Mouse (Mus musculus): ENCODE measurements around the gene Ets1.

Gene Ets1

DNA sequence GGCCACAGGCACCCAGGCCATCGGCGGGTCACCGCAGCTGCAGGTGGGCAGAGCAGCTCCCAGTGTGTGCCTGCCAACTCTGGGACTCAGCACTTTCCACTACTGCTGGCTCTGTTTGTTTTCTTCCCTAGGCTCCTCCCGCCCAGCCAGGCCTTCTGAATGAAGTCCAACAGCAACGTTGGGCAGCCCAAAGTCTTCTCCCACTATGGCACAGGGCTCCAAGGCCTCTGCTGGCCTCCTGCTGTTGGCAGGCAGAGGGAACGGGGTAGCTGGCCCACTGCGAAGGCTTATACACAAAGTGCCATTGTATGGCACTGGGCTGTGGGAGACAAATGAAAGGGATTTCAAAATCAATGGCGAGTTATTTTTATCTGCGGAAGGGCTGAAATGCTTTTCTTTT lies 128.4 kb downstream of the Ets1 start:
- DNase-seq (ENCODE audit: low spot score), result no peak

DNA sequence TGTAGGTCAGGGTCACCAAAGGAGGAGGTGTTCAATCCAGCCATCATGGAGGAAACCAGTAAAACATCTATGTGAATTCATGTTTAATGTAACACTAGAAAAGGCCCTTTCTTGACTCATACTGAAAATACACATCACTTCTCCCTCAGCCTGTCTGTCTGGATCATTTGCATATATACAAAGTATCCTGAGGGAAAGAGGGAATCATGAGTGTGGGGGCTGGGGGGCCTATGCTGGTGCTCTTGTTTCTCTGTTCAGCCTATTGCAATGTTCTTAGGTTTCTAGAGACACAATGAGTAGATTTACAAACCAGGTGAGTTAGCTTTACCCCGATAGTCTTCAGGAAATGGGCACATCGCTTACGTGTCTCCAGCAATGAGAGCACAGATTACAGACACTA lies 129.1 kb downstream of the Ets1 start:
- DNase-seq (ENCODE audit: low spot score), result no peak

GRCm38 (mm10) chr9:32778866-32779265 lies 142.8 kb downstream of the Ets1 start:
- no peak for DNase-seq (ENCODE audit: low spot score)

GRCm38 (mm10) chr9:32782391-32783092 lies 146.5 kb downstream of the Ets1 start:
- no peak for DNase-seq (ENCODE audit: low spot score)

- peak; percentile 7 for DNase-seq (ENCODE audit: low spot score)
These were observed 151.1 kb downstream of the Ets1 start for GRCm38 (mm10) chr9:32787091-32787490.

- no peak for DNase-seq (ENCODE audit: low spot score)
These were observed 151.6 kb downstream of the Ets1 start for GRCm38 (mm10) chr9:32787615-32788014.

DNA sequence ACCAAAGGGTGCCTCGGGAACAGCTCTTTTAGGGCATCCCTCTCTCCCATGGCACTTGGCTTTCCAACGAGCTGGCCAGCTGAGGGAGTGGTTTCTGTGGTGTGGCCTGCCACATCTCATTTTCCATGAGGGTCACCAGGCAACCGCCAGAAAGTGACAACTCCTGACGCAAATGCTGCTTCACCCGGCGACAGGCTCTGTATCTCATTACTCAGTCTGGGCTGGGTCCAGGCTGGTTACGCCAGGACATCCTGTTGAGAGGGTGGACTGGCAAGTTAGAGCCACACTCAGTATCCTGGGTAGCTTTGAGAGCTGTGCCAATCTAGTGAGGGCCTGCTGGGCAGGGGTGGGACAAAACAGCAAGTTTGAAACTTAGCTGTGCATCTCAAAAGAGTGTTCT lies 153.3 kb downstream of the Ets1 start:
- DNase-seq (ENCODE audit: low spot score), result peak; percentile 33

DNA sequence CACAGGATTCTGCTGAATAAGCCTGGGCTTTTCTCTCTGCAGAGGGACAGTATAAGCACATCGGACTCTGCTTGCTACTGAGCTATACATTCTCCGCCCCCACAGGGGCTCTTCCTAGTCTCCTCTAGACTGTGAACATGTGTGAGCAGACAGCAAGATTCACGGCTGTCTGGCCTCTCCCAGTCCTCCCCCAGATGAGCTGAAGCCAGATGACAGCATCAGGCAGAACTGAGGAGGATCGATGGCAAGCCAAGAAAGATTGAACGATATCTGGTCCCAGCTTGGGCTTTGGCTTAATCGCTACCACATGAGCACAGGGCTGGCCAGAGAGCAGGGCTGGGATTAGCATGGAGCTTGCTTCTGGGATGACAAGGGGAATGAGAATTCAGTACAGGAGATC lies 155.7 kb downstream of the Ets1 start:
- no peak for DNase-seq (ENCODE audit: low spot score)

DNA sequence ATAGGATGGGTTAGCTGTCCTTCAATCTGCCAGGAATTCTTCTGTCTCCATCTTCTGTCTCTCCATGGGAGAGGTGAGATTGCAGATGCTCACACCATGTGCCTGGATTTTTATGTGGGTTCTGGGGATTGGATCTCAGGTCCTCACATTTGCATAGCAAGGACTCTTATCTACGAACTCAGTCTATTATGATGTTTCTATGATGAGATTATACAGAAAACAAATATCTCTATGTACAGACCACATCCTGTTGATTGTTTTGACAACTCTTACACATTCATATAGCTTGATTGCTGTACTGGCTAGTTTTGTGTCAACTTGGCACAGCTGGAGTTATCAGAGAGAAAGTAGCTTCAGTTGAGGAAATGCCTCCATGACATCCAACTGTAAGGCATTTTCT lies 162.2 kb downstream of the Ets1 start:
- no peak for DNase-seq (ENCODE audit: low spot score)

GRCm38 (mm10) chr9:32806106-32806505 lies 170.1 kb downstream of the Ets1 start:
- no peak for DNase-seq (ENCODE audit: low spot score)
